Mouse (Mus musculus) urinary bladder, postnatal 14 days (tissue): ENCODE results near the gene Gcn1l1.

Experiments used
- DNase-seq: peaks from one replicate; pipeline ENCODE4 v3.0.0; 2021; ENCODE audit warnings: low spot score

Gcn1l1 gene

GRCm38 (mm10) chr5:115534856-115535255 is 30.2 kb upstream of the Gcn1l1 start:
- peak; percentile 62 for DNase-seq

- DNase-seq = no peak
Measured at GRCm38 (mm10) chr5:115535635-115536034, 29.4 kb upstream of the Gcn1l1 start.

GRCm38 (mm10) chr5:115538017-115538692 is 26.9 kb upstream of the Gcn1l1 start:
- peak; percentile 70 for DNase-seq

- peak; percentile 95 for DNase-seq
Measured at GRCm38 (mm10) chr5:115538693-115539043, 26.4 kb upstream of the Gcn1l1 start.

- DNase-seq = peak; percentile 61
Measured at GRCm38 (mm10) chr5:115542635-115543384, 22.2 kb upstream of the Gcn1l1 start.

GRCm38 (mm10) chr5:115543509-115544253 is 21.4 kb upstream of the Gcn1l1 start:
- DNase-seq = peak; percentile 71

GRCm38 (mm10) chr5:115544655-115545185 is 20.3 kb upstream of the Gcn1l1 start:
- DNase-seq = no peak

GRCm38 (mm10) chr5:115545636-115546035 is 19.4 kb upstream of the Gcn1l1 start:
- DNase-seq = no peak

- no peak for DNase-seq
Measured at GRCm38 (mm10) chr5:115546536-115546935, 18.5 kb upstream of the Gcn1l1 start.

GRCm38 (mm10) chr5:115547014-115547413 is 18.0 kb upstream of the Gcn1l1 start:
- DNase-seq = no peak

- no peak for DNase-seq
Measured at GRCm38 (mm10) chr5:115547421-115547820, 17.6 kb upstream of the Gcn1l1 start.

GRCm38 (mm10) chr5:115548501-115549285 is 16.4 kb upstream of the Gcn1l1 start:
- no peak for DNase-seq

- no peak for DNase-seq
Measured at GRCm38 (mm10) chr5:115550482-115551005, 14.5 kb upstream of the Gcn1l1 start.

GRCm38 (mm10) chr5:115551386-115551785 is 13.7 kb upstream of the Gcn1l1 start:
- no peak for DNase-seq

- DNase-seq = no peak
Measured at GRCm38 (mm10) chr5:115551799-115552198, 13.3 kb upstream of the Gcn1l1 start.

GRCm38 (mm10) chr5:115553801-115554420 is 11.1 kb upstream of the Gcn1l1 start:
- no peak for DNase-seq

- DNase-seq = no peak
Measured at GRCm38 (mm10) chr5:115554536-115555291, 10.3 kb upstream of the Gcn1l1 start.

- peak; percentile 81 for DNase-seq
Measured at GRCm38 (mm10) chr5:115556217-115556616, 8.8 kb upstream of the Gcn1l1 start.

GRCm38 (mm10) chr5:115558182-115558794 is 6.8 kb upstream of the Gcn1l1 start:
- DNase-seq = no peak
